Mouse (Mus musculus): ENCODE data around the gene Kcna2.

The Kcna2 gene

GRCm38 (mm10) chr3:107150872-107151540 lies 50.1 kb downstream of the Kcna2 start:
- no peak for DNase-seq (ENCODE audit: low spot score in 2 of 2)

- DNase-seq (ENCODE audit: low spot score in 2 of 2), result no peak
These were observed 53.1 kb downstream of the Kcna2 start for GRCm38 (mm10) chr3:107153772-107154655.

- no peak for DNase-seq (ENCODE audit: low spot score in 2 of 2)
These were observed 57.9 kb downstream of the Kcna2 start for GRCm38 (mm10) chr3:107158856-107159255.

GRCm38 (mm10) chr3:107159418-107159817 lies 58.5 kb downstream of the Kcna2 start:
- DNase-seq (ENCODE audit: low spot score in 2 of 2), result no peak

- DNase-seq (ENCODE audit: low spot score in 2 of 2), result peak in 1 of 2 experiments; percentile 5
These were observed 58.9 kb downstream of the Kcna2 start for GRCm38 (mm10) chr3:107159859-107160324.

- no peak for DNase-seq (ENCODE audit: low spot score in 2 of 2)
These were observed 61.8 kb downstream of the Kcna2 start for GRCm38 (mm10) chr3:107162741-107163140.

Measured in heart, adult 9 months (tissue).